Mouse (Mus musculus) liver, embryonic 14.5 days (tissue): ENCODE results near the gene Trit1.

Experiments
- CTCF ChIP-seq: IDR thresholded peaks from 2 replicates; pipeline ENCODE4 v1.5.1; 2016; ENCODE audit warnings: antibody characterized with exemption, low read depth, control low read depth
- EP300 ChIP-seq: IDR thresholded peaks from 2 replicates; pipeline ENCODE4 v1.6.1; 2016; ENCODE audit warnings: antibody characterized with exemption, low read depth

- TF ChIP-seq CTCF (no peak), EP300 (no peak)
These were observed 34.3 kb downstream of the Trit1 start for GRCm38 (mm10) chr4:123050681-123051211.
